Mouse (Mus musculus): Measurements from ENCODE around the gene Evpl.

DNA sequence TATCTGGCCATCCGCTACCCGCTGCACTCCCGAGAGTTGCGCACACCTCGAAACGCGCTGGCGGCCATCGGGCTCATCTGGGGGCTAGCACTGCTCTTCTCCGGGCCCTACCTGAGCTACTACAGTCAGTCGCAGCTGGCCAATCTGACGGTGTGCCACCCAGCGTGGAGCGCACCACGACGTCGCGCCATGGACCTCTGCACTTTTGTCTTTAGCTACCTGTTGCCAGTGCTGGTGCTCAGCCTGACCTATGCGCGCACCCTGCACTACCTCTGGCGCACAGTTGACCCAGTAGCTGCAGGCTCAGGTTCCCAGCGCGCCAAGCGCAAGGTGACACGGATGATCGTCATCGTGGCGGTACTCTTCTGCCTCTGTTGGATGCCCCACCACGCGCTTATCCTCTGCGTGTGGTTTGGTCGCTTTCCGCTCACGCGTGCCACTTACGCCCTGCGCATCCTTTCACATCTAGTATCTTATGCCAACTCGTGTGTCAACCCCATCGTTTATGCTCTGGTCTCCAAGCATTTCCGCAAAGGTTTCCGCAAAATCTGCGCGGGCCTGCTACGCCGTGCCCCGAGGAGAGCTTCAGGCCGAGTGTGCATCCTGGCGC, 45.1 kb upstream of the Evpl start:
- TF ChIP-seq CTCF (conservative IDR thresholded peaks at IDR 0.05; ENCODE audit: low read length) (no peak), NANOG (IDR thresholded peaks at IDR 0.05; ENCODE audit: borderline replicate concordance, low read length) (no peak), POU5F1 (IDR thresholded peaks at IDR 0.05; ENCODE audit: borderline replicate concordance, low read length) (no peak)

Measured in E14TG2a.4 (cell line).